Comparison of ENCODE assay signal across 21 mouse cellular contexts in the genomic region with DNA sequence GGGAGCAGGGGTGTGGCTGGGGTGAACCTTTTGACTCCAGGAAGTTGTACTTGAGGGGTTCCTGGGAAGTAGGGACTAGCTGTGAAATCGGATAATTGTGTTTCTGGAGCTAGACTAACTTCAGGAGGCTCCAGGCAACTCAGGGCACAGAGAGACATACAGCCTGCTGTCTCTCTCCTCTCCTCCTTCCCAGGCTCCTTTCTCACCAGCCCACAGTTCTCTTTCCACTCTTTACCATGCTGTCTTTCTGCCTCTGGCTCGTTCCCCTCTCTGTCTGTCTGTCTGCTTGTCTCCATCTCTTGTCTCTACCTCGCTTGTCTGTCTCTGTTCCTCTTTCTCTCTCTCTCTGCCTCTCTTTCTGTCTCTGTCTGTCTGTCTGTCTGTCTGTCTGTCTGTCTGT.
"Had no signal": no experiment of that assay in that cellular context is flagged by ENCODE, and none has a peak within 500 bp of the region (broad histone marks: within the 10 kb centered on the region; RNA-seq: fewer than 3 reads in every experiment).

No protein-coding gene starts in this region.

- H3K27ac ChIP-seq: embryonic facial prominence, embryonic 10.5 days; embryonic facial prominence, embryonic 12.5 days; embryonic facial prominence, embryonic 13.5 days; embryonic facial prominence, embryonic 15.5 days; forebrain, embryonic 10.5 days; forebrain, embryonic 12.5 days; forebrain, embryonic 13.5 days; forebrain, embryonic 15.5 days; gastrocnemius, adult 2 months; heart, adult 2 months; heart, embryonic 10.5 days had no signal

- H3K4me3 ChIP-seq: embryonic facial prominence, embryonic 10.5 days; embryonic facial prominence, embryonic 12.5 days; embryonic facial prominence, embryonic 13.5 days; embryonic facial prominence, embryonic 15.5 days; erythroblast, embryonic 14.5 days; forebrain, embryonic 10.5 days; forebrain, embryonic 12.5 days; forebrain, embryonic 13.5 days; forebrain, embryonic 15.5 days; gastrocnemius, adult 2 months; heart, adult 2 months; heart, embryonic 10.5 days had no signal

- DNase-seq: embryo, embryonic 11 days; forebrain, postnatal 0 days; gastrocnemius, adult 2 months; gastrocnemius, postnatal 10 days; gastrocnemius, postnatal 14 days; gastrocnemius, postnatal 25 days; gastrocnemius, postnatal 36 days; heart, adult 18-20 months; heart, adult 2 months had no signal

- H3K4me1 ChIP-seq: embryonic facial prominence, embryonic 12.5 days; embryonic facial prominence, embryonic 13.5 days; embryonic facial prominence, embryonic 15.5 days; forebrain, embryonic 13.5 days; forebrain, embryonic 15.5 days; heart, embryonic 10.5 days had no signal

- ATAC-seq: forebrain, embryonic 13.5 days; forebrain, embryonic 14.5 days; forebrain, embryonic 15.5 days; forebrain, embryonic 16.5 days; forebrain, postnatal 0 days had no signal
